Mouse (Mus musculus) hindbrain, postnatal 0 days (tissue): ENCODE measurements at regions not wholly inside any gene's neighbourhood (a gene's known extent, or its start where the extent isn't known, plus 50 kb on each side); places are given as distances from the start of the nearest gene placed in this dataset.

Experiments
- ATAC-seq: fragments of 200-750 bp; cut with Nextera tagmentation; 2 replicates; pipeline ENCODE4 v1.8.0; 2017; ENCODE audit warnings: mild to moderate bottlenecking, moderate TSS enrichment, moderate library complexity
- DNase-seq: peaks from one replicate; pipeline ENCODE4 v3.0.0-alpha.2; 2015; ENCODE audit warnings: low spot score
- H3K27ac ChIP-seq: fragments of 300-500 bp; sonication (generic); 2 replicates; pipeline ENCODE4 v1.5.1; 2014; ENCODE audit warnings: mild to moderate bottlenecking
- H3K27me3 ChIP-seq: fragments of 300-500 bp; sonication (generic); 2 replicates; pipeline ENCODE4 v1.6.1; 2014; ENCODE audit warnings: low read length, mixed read lengths; ENCODE audit not compliant: insufficient read depth
- H3K36me3 ChIP-seq: fragments of 300-500 bp; sonication (generic); 2 replicates; pipeline ENCODE4 v1.6.1; 2014; ENCODE audit warnings: low read length, mixed read lengths; ENCODE audit not compliant: insufficient read depth
- H3K4me1 ChIP-seq: fragments of 300-500 bp; sonication (generic); 2 replicates; pipeline ENCODE4 v1.6.1; 2014; ENCODE audit warnings: antibody characterized with exemption, low read length, mixed read lengths; ENCODE audit not compliant: insufficient read depth
- H3K4me2 ChIP-seq: fragments of 300-500 bp; sonication (generic); 2 replicates; pipeline ENCODE4 v1.6.1; 2014; ENCODE audit warnings: low read depth, mild to moderate bottlenecking, low read length, moderate library complexity, mixed read lengths
- H3K4me3 ChIP-seq: fragments of 300-500 bp; sonication (generic); 2 replicates; pipeline ENCODE4 v1.5.1; 2014; ENCODE audit warnings: low read length
- H3K9ac ChIP-seq: fragments of 300-500 bp; sonication (generic); replicated peaks from 2 replicates; pipeline ENCODE4 v1.6.1; 2014; ENCODE audit warnings: mild to moderate bottlenecking, low read length, moderate library complexity, mixed read lengths
- H3K9me3 ChIP-seq: fragments of 300-500 bp; sonication (generic); 2 replicates; pipeline ENCODE4 v1.6.1; 2016; ENCODE audit warnings: low read length, mixed read lengths
- CTCF ChIP-seq: IDR thresholded peaks from 2 replicates; pipeline ENCODE4 v1.5.1; 2016; ENCODE audit warnings: antibody characterized with exemption, control low read depth, low read depth
- WGBS: fragments of 180-500 bp; shearing (Covaris S2); extraction: QIAGEN DNeasy Blood & Tissue Kit; methylation state at CpG from one replicate; pipeline ENCODE4 v1.1.7; 2014; 5-methylcytosine and 5-hydroxymethylcytosine counted together

- no peak for TF ChIP-seq CTCF
- Histone ChIP-seq H3K4me2 (no peak overlapping the region), H3K4me1 (no peaks in the 10 kb centered on the region), H3K27ac (no peak overlapping the region), H3K4me3 (no peak overlapping the region), H3K9me3 (no peaks in the 10 kb centered on the region), H3K9ac (no peak overlapping the region), H3K36me3 (no peaks in the 10 kb centered on the region), H3K27me3 (no peaks in the 10 kb centered on the region)
- ATAC-seq: no peak
- WGBS: 81% methylated on average over 3 of the region's 3 CpGs
- no peak for DNase-seq
These were observed 90.2 kb upstream of the Sptbn1 start for GRCm38 (mm10) chr11:30358196-30358595.

- no peaks in the 10 kb centered on the region for H3K4me1 ChIP-seq
- H3K27ac ChIP-seq: no peak overlapping the region
- no peak for ATAC-seq
- H3K9ac ChIP-seq: no peak overlapping the region
- H3K9me3 ChIP-seq: no peaks in the 10 kb centered on the region
- H3K36me3 ChIP-seq: no peaks in the 10 kb centered on the region
- DNase-seq: no peak
- TF ChIP-seq CTCF: no peak
- no peaks in the 10 kb centered on the region for H3K27me3 ChIP-seq
- no peak overlapping the region for H3K4me3 ChIP-seq
- H3K4me2 ChIP-seq: no peak overlapping the region
These were observed 87.4 kb upstream of the Sptbn1 start for GRCm38 (mm10) chr11:30355356-30355755.

GRCm38 (mm10) chr11:30326371-30326770 lies 58.4 kb upstream of the Sptbn1 start:
- ATAC-seq (no peak), DNase-seq (no peak)
- no peaks in the 10 kb centered on the region for H3K9me3 ChIP-seq
- H3K36me3 ChIP-seq: no peaks in the 10 kb centered on the region
- H3K4me2 ChIP-seq: no peak overlapping the region
- H3K4me3 ChIP-seq: no peak overlapping the region
- H3K4me1 ChIP-seq: no peaks in the 10 kb centered on the region
- H3K27me3 ChIP-seq: no peaks in the 10 kb centered on the region
- H3K9ac ChIP-seq: no peak overlapping the region
- no peak overlapping the region for H3K27ac ChIP-seq
- no peak for TF ChIP-seq CTCF
- 70% methylated on average over 2 of the region's 2 CpGs for WGBS
